Mouse (Mus musculus) ES-E14 (cell line): ENCODE results near the gene Ndufs1. TPM values are rescaled to one million over a fixed set of nuclear protein-coding genes. Genes with fewer than 3 reads are reported as not detected.

Experiments used
- DNase-seq: peaks from one replicate; pipeline ENCODE4 v3.0.0-alpha.2; 2013; ENCODE audit warnings: low read depth, low spot score
- H3K27ac ChIP-seq: 2 replicates; pipeline ENCODE4 v1.5.1; 2012; ENCODE audit warnings: low read depth, mild to moderate bottlenecking, low read length, moderate library complexity, mixed read lengths; ENCODE audit not compliant: poor library complexity, insufficient read depth, severe bottlenecking
- H3K36me3 ChIP-seq: 2 replicates; pipeline ENCODE4 v1.6.1; 2012; ENCODE audit warnings: mild to moderate bottlenecking, low read length, moderate library complexity, mixed read lengths; ENCODE audit not compliant: control insufficient read depth, poor library complexity, insufficient read depth, severe bottlenecking
- H3K4me1 ChIP-seq, 2 experiments: fragments of 150-350 bp in 1 of 2; sonication (generic) in 1 of 2; 2 replicates each; pipeline ENCODE4 v1.6.1; 2012; ENCODE audit warnings: low read length in 2 of 2, mild to moderate bottlenecking in 1 of 2, mixed read lengths in 1 of 2; ENCODE audit not compliant: control insufficient read depth in 2 of 2, insufficient read depth in 2 of 2, poor library complexity in 1 of 2
- H3K4me3 ChIP-seq, 2 experiments: fragments of 150-350 bp in 1 of 2; sonication (generic) in 1 of 2; 2 replicates each; pipeline ENCODE4 v1.5.1; 2012; ENCODE audit warnings: low read length in 2 of 2, low read depth in 1 of 2, mild to moderate bottlenecking in 1 of 2, mixed read lengths in 1 of 2; ENCODE audit not compliant: insufficient read depth in 1 of 2, poor library complexity in 1 of 2, severe bottlenecking in 1 of 2
- H3K9ac ChIP-seq: 2 replicates; pipeline ENCODE4 v1.6.1; 2012; ENCODE audit warnings: low read depth, mild to moderate bottlenecking, low read length, mixed read lengths; ENCODE audit not compliant: poor library complexity, insufficient read depth, severe bottlenecking
- H3K9me3 ChIP-seq: fragments of 150-350 bp; sonication (generic); 2 replicates; pipeline ENCODE4 v1.6.1; 2012; ENCODE audit warnings: low read depth, mild to moderate bottlenecking, low read length; ENCODE audit not compliant: control insufficient read depth, insufficient read depth
- CHD2 ChIP-seq: IDR thresholded peaks from 2 replicates; pipeline ENCODE4 v1.6.1; 2014; ENCODE audit warnings: mild to moderate bottlenecking, low read depth, low read length, inconsistent platforms
- HCFC1 ChIP-seq: IDR thresholded peaks from 2 replicates; pipeline ENCODE4 v1.6.1; 2012; ENCODE audit warnings: low read length, inconsistent platforms, borderline replicate concordance; ENCODE audit not compliant: insufficient read depth
- MAFK ChIP-seq: IDR thresholded peaks from 2 replicates; pipeline ENCODE4 v1.6.1; 2014; ENCODE audit warnings: mild to moderate bottlenecking, low read depth, low read length, inconsistent platforms; ENCODE audit not compliant: insufficient read depth
- ZC3H11A ChIP-seq: IDR thresholded peaks from 2 replicates; pipeline ENCODE4 v1.6.1; 2012; ENCODE audit warnings: low read depth, mild to moderate bottlenecking, inconsistent platforms, low read length, borderline replicate concordance
- ZNF384 ChIP-seq: IDR thresholded peaks from 2 replicates; pipeline ENCODE4 v1.6.1; 2012; ENCODE audit warnings: low read depth, low read length, inconsistent platforms
- in situ Hi-C, 2 experiments: fragments of 600-800 bp; cut with MboI; formaldehyde crosslinking; loops; one replicate each; pipeline ENCODE4 v1.15.1; 2025; ENCODE audit warnings: low sequenced_read_pairs in 2 of 2, inconsistent platforms in 1 of 2; ENCODE audit not compliant: unreplicated experiment in 2 of 2
- total RNA-seq: library from RNA; depleted of rRNA; stranded (reverse); fragments of 300-350 nt; gene quantifications from 2 replicates; pipeline ENCODE4 v1.2.3, GENCODE M21; 2012

Ndufs1 gene
- total RNA-seq, 1 experiment, result 101 TPM

DNA sequence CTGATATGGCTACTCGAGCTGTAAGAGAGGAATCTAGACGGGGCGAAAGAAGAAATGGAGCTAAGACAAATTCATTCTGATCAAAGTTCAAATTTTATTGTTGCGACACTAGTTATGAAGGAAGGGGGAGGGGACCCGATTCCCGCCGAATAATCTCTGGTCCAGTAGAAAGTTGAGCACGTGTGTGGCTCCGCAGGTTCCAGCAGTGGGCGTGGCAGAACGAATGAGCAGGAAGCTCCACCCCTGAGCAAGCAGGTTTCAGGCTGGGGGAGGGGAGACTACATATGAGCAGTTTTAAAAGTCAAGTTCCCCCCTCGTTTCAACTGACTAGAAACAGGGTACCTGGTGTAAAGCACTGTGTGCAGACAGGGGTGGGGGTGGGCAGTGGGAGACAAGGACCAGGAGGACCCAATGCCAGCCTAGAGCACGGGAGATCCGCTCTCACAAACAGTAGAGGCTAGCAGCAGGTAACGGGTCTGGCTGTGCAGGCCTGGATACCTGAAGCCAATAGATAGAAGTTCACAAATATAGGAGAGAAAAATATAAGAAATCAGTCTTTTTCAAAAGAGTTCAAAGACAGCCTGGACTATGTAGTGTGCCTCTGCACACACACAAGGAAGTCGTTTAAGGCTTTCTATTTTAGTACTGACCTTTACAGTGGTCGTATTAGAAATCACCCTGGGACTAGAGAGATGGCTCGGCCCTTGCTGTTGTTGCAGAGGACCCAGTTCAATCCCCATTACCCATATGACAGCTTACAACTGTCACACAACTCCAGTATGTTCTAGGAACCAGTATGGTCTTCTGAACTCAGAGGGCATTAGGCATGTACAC, 46.6 kb downstream of the Ndufs1 start:
- peaks cover 5 to 8% of the 10 kb centered on the region in 2 experiments for H3K4me1 ChIP-seq
- DNase-seq, result no peak
- in situ Hi-C loops, result no loop called here
- H3K9me3 ChIP-seq, result no peaks in the 10 kb centered on the region
- H3K9ac ChIP-seq, result peak overlapping the region; percentile 63
- H3K4me3 ChIP-seq, result peak overlapping the region; percentile 26 to 40; a peak in 3 of 4 replicates
- H3K27ac ChIP-seq, result peak overlapping the region; percentile 74
- H3K36me3 ChIP-seq, result no peaks in the 10 kb centered on the region
- TF ChIP-seq ZNF384 (no peak), ZC3H11A (no peak), MAFK (no peak), CHD2 (no peak), HCFC1 (no peak)

- peaks cover 3 to 8% of the 10 kb centered on the region in 2 experiments; a peak in 3 of 4 replicates for H3K4me1 ChIP-seq
- peaks cover under 1% of the 10 kb centered on the region; the same call in 1 of the 2 replicates for H3K36me3 ChIP-seq
- in situ Hi-C loops, result no loop called here
- H3K9ac ChIP-seq, result no peak overlapping the region
- no peak for DNase-seq
- H3K9me3 ChIP-seq, result no peaks in the 10 kb centered on the region
- H3K27ac ChIP-seq, result no peak overlapping the region
- TF ChIP-seq MAFK, result no peak
- TF ChIP-seq ZC3H11A, result no peak
- TF ChIP-seq CHD2, result no peak
- TF ChIP-seq HCFC1, result no peak
- no peak for TF ChIP-seq ZNF384
- H3K4me3 ChIP-seq, result peak overlapping the region in 1 of 2 experiments; percentile 34; a peak in 2 of 4 replicates
Observed at GRCm38 (mm10) chr1:63129273-63129672, 47.4 kb downstream of the Ndufs1 start.

- H3K4me3 ChIP-seq, result no peak overlapping the region
- no peaks in the 10 kb centered on the region for H3K9me3 ChIP-seq
- TF ChIP-seq HCFC1 (no peak), ZC3H11A (no peak), MAFK (no peak), ZNF384 (no peak), CHD2 (no peak)
- peaks cover 11% of the 10 kb centered on the region for H3K36me3 ChIP-seq
- peaks cover 0 to 8% of the 10 kb centered on the region in 2 experiments; a peak in 3 of 4 replicates for H3K4me1 ChIP-seq
- in situ Hi-C loops, result no loop called here
- H3K27ac ChIP-seq, result no peak overlapping the region
- H3K9ac ChIP-seq, result no peak overlapping the region
- DNase-seq, result no peak
Observed at GRCm38 (mm10) chr1:63126206-63126605, 50.4 kb downstream of the Ndufs1 start.

- no peak overlapping the region for H3K4me3 ChIP-seq
- in situ Hi-C loops, result no loop called here
- no peak for DNase-seq
- no peak for TF ChIP-seq CHD2
- no peak for TF ChIP-seq HCFC1
- no peak for TF ChIP-seq ZNF384
- no peak for TF ChIP-seq MAFK
- no peak for TF ChIP-seq ZC3H11A
- no peak overlapping the region for H3K9ac ChIP-seq
- H3K27ac ChIP-seq, result no peak overlapping the region
- peaks cover 20% of the 10 kb centered on the region for H3K36me3 ChIP-seq
- H3K9me3 ChIP-seq, result no peaks in the 10 kb centered on the region
- peaks cover 0 to under 1% of the 10 kb centered on the region in 2 experiments; a peak in 2 of 4 replicates for H3K4me1 ChIP-seq
Observed at GRCm38 (mm10) chr1:63123823-63124450, 52.7 kb downstream of the Ndufs1 start.

DNA sequence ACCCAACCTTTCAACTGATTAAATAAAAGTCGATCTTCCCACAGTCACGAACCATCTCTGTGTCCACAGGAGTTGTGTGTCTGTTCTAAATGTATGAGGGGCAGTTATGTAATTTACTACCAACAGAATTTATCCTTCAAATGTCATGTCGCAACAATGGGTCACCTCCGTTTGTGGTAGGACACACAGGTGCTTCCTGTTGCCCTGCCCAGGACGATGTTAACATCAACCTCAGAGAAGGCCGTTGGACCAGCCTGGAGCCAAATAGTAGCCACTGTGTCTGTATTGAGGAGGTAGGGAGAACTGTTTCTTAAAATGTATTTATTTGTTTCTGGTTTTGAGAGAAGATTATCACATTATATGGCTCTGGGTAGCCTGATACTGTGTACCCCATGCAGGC, 54.6 kb downstream of the Ndufs1 start:
- H3K4me1 ChIP-seq, result peaks cover 2 to 5% of the 10 kb centered on the region in 2 experiments; a peak in 3 of 4 replicates
- DNase-seq, result no peak
- in situ Hi-C loops, result no loop called here
- peaks cover 24% of the 10 kb centered on the region for H3K36me3 ChIP-seq
- TF ChIP-seq MAFK (no peak), CHD2 (no peak), ZNF384 (no peak), ZC3H11A (no peak), HCFC1 (no peak)
- no peak overlapping the region for H3K27ac ChIP-seq
- H3K4me3 ChIP-seq, result no peak overlapping the region
- no peak overlapping the region for H3K9ac ChIP-seq
- no peaks in the 10 kb centered on the region for H3K9me3 ChIP-seq
